Mouse (Mus musculus) midbrain, embryonic 10.5 days (tissue): ENCODE results near the gene Osbpl11. TPM values are rescaled to one million over a fixed set of nuclear protein-coding genes. Genes with fewer than 3 reads are reported as not detected.

Experiments used
- DNase-seq: peaks from one replicate; pipeline ENCODE4 v3.0.0-alpha.2; 2017; ENCODE audit warnings: low spot score
- H3K27ac ChIP-seq: fragments of 300-500 bp; sonication (generic); replicated peaks from 2 replicates; pipeline ENCODE4 v1.5.1; 2016; ENCODE audit warnings: mild to moderate bottlenecking
- H3K27me3 ChIP-seq: fragments of 300-500 bp; sonication (generic); 2 replicates; pipeline ENCODE4 v1.6.1; 2016; ENCODE audit warnings: low read depth, mild to moderate bottlenecking; ENCODE audit not compliant: poor library complexity, severe bottlenecking
- H3K36me3 ChIP-seq: fragments of 300-500 bp; sonication (generic); 2 replicates; pipeline ENCODE4 v1.6.1; 2016; ENCODE audit warnings: mild to moderate bottlenecking, moderate library complexity
- H3K4me1 ChIP-seq: fragments of 300-500 bp; sonication (generic); 2 replicates; pipeline ENCODE4 v1.6.1; 2016
- H3K4me3 ChIP-seq: fragments of 300-500 bp; sonication (generic); 2 replicates; pipeline ENCODE4 v1.5.1; 2016; ENCODE audit warnings: mild to moderate bottlenecking, moderate library complexity
- H3K9me3 ChIP-seq: fragments of 300-500 bp; sonication (generic); replicated peaks from 2 replicates; pipeline ENCODE4 v1.6.1; 2016; ENCODE audit warnings: mild to moderate bottlenecking
- WGBS: fragments of 180-500 bp; shearing (Covaris S2); methylation state at CpG from one replicate; pipeline ENCODE4 v1.1.7; 2016; 5-methylcytosine and 5-hydroxymethylcytosine counted together
- polyA plus RNA-seq: library from polyadenylated mRNA; unstranded; fragments of >200 nt; fragmentation: Nextera tagmentation; extraction: Ambion mirVana; gene quantifications from 2 replicates; pipeline ENCODE4 v1.2.1, GENCODE M21; 2016

Gene Osbpl11
- polyA plus RNA-seq, 1 experiment from 2014 or later: 23.3 TPM

- Histone ChIP-seq H3K27me3 (no peaks in the 10 kb centered on the region), H3K27ac (no peak overlapping the region), H3K4me1 (peaks cover 13% of the 10 kb centered on the region), H3K36me3 (peaks cover 6% of the 10 kb centered on the region), H3K9me3 (no peaks in the 10 kb centered on the region), H3K4me3 (no peak overlapping the region)
- 84% methylated on average over 7 of the region's 7 CpGs for WGBS
- DNase-seq: no peak
These were observed 70.7 kb downstream of the Osbpl11 start for GRCm38 (mm10) chr16:33255601-33256000.

GRCm38 (mm10) chr16:33258530-33258929, 73.7 kb downstream of the Osbpl11 start:
- Histone ChIP-seq H3K27ac (no peak overlapping the region), H3K27me3 (no peaks in the 10 kb centered on the region), H3K36me3 (peaks cover 3% of the 10 kb centered on the region; the same call in 1 of the 2 replicates), H3K4me3 (no peak overlapping the region), H3K9me3 (no peaks in the 10 kb centered on the region), H3K4me1 (no peaks in the 10 kb centered on the region)
- WGBS: 93% methylated on average over 2 of the region's 2 CpGs
- no peak for DNase-seq

DNA sequence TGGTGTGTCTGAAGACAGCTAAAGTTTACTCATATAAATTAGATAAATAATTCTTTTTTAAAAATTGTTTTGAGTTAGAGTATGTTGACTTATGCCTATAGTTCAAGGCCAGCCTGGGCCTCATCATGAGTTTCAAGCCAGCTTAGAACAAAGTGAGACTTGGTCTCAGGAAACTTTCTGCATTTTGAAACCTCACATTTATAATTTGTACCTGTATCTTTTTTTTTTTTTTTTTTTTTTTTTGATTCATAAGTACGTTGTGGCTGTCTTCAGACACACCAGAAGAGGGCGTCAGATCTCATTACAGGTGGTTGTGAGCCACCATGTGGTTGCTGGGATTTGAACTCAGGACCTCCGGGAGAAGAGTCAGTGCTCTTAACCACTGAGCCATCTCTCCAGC, 75.0 kb downstream of the Osbpl11 start:
- Histone ChIP-seq H3K4me3 (no peak overlapping the region), H3K27me3 (no peaks in the 10 kb centered on the region), H3K36me3 (peaks cover 15% of the 10 kb centered on the region), H3K4me1 (no peaks in the 10 kb centered on the region), H3K27ac (no peak overlapping the region), H3K9me3 (no peaks in the 10 kb centered on the region)
- 82% methylated on average over 3 of the region's 3 CpGs for WGBS
- DNase-seq: no peak

GRCm38 (mm10) chr16:33260825-33261224, 76.0 kb downstream of the Osbpl11 start:
- H3K27me3 ChIP-seq: no peaks in the 10 kb centered on the region
- H3K4me3 ChIP-seq: no peak overlapping the region
- no peaks in the 10 kb centered on the region for H3K9me3 ChIP-seq
- H3K4me1 ChIP-seq: no peaks in the 10 kb centered on the region
- H3K27ac ChIP-seq: no peak overlapping the region
- H3K36me3 ChIP-seq: peaks cover 25% of the 10 kb centered on the region
- no peak for DNase-seq
- 95% methylated on average over 8 of the region's 8 CpGs for WGBS

- no peak overlapping the region for H3K27ac ChIP-seq
- DNase-seq: no peak
- H3K4me1 ChIP-seq: no peaks in the 10 kb centered on the region
- peaks cover 33% of the 10 kb centered on the region for H3K36me3 ChIP-seq
- 86% methylated on average over 2 of the region's 2 CpGs for WGBS
- H3K9me3 ChIP-seq: no peaks in the 10 kb centered on the region
- H3K27me3 ChIP-seq: no peaks in the 10 kb centered on the region
- no peak overlapping the region for H3K4me3 ChIP-seq
These were observed 76.8 kb downstream of the Osbpl11 start for GRCm38 (mm10) chr16:33261584-33262061.

DNA sequence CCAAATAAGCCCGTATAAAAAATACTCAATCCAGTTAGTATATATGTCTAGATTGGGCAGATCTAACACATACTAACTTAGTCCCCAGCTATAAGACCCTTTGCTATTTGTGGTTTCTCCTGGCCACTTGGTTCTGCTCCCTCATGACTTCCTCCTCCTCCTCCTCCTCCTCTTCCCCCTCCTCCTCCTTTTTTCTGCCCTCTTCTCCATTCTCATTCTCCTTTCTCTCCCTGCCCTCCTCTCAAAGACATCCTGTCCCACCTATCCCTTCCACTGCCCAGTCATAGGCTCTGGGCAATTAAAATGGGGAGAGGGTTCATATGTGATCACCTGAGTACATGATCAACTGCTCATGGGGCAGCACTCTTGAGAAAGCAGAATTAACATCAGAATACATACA, 77.2 kb downstream of the Osbpl11 start:
- 91% methylated on average over 1 of the region's 1 CpGs for WGBS
- H3K36me3 ChIP-seq: peaks cover 38% of the 10 kb centered on the region
- H3K4me1 ChIP-seq: no peaks in the 10 kb centered on the region
- H3K27me3 ChIP-seq: no peaks in the 10 kb centered on the region
- no peaks in the 10 kb centered on the region for H3K9me3 ChIP-seq
- no peak overlapping the region for H3K27ac ChIP-seq
- no peak overlapping the region for H3K4me3 ChIP-seq
- DNase-seq: no peak

DNA sequence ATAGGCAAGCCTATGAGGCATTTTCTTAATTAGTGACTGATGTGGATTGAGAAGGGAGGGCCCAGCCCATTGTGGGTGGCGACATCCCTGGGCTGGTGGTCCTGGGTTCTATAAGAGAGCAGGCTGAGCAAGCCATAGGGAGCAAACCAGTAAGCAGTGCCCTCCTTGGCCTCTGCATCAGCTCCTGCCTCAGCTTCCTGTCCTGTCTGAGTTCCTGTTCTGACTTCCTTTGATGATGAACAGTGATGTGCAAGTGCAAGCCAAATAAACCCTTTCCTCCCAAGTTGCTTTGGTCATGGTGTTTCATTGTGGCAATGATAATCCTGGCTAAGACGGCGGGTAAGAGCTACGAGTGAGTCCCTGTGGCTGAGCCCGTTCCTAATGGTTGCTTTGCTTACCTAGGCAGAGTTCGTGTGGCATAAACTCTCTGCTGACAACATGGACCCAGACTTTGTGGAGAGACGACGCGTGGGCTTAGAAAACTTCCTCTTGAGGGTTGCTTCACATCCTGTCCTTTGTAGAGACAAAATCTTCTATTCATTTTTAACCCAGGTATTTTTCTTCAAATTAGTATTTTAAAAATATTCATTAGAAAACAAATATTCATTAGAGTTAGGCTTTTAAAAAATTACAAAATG, 82.9 kb downstream of the Osbpl11 start:
- H3K27me3 ChIP-seq: no peaks in the 10 kb centered on the region
- H3K36me3 ChIP-seq: peaks cover 86% of the 10 kb centered on the region
- WGBS: 93% methylated on average over 9 of the region's 9 CpGs

DNA sequence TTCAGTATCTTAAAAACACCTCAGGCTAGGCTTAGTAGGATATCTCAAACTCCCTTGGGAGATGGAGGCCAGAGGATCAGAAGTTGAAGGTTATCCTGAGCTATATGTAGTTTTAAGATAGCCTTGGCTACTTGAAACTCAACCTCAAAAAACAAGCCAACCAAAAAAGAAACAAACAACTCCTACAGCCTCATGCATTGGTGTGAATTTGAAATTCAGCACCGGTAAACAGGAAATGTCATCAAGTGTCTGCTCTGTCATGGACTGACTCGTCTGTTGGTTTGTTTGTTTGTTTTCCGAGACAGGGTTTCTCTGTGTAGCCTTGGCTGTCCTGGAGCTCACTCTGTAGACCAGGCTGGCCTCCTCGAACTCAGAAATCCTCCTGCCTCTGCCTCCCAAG, 87.0 kb downstream of the Osbpl11 start:
- no peak overlapping the region for H3K27ac ChIP-seq
- 96% methylated on average over 4 of the region's 4 CpGs for WGBS

More for the DNA sequence above, 82.9 kb downstream of the Osbpl11 start:
- H3K4me3 ChIP-seq: no peak overlapping the region
- no peak for DNase-seq
- no peaks in the 10 kb centered on the region for H3K9me3 ChIP-seq
- no peaks in the 10 kb centered on the region for H3K4me1 ChIP-seq
- no peak overlapping the region for H3K27ac ChIP-seq

GRCm38 (mm10) chr16:33283079-33283478, 98.2 kb downstream of the Osbpl11 start:
- Histone ChIP-seq H3K36me3 (peaks cover 88% of the 10 kb centered on the region), H3K9me3 (no peaks in the 10 kb centered on the region), H3K4me3 (no peak overlapping the region), H3K27me3 (no peaks in the 10 kb centered on the region), H3K27ac (no peak overlapping the region), H3K4me1 (no peaks in the 10 kb centered on the region)
- no peak for DNase-seq
- 98% methylated on average over 1 of the region's 1 CpGs for WGBS

More for the DNA sequence above, 87.0 kb downstream of the Osbpl11 start:
- Histone ChIP-seq H3K27me3 (no peaks in the 10 kb centered on the region), H3K4me1 (no peaks in the 10 kb centered on the region), H3K4me3 (no peak overlapping the region), H3K36me3 (peaks cover 78% of the 10 kb centered on the region), H3K9me3 (no peaks in the 10 kb centered on the region)
- DNase-seq: no peak

DNA sequence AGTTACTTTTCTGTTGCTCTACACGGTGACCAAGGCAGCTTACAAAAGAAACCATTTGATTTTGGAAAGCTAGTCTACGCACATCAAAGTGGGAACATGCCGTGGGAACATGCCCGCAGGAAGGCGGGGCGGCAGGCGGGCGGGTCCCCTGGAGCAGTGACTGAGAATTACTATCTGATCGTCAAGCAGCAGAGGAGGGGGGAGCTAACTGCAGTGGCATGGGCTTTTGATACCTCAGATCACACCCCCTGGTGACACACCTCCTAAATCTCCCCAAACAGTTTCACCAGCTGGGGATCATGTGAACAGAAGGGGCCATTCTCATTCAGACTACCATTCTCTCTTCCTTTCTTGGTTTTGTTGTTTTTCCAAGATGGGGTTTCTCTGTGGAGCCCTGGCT, 103.7 kb downstream of the Osbpl11 start:
- peaks cover 97% of the 10 kb centered on the region for H3K36me3 ChIP-seq
- 87% methylated on average over 9 of the region's 9 CpGs for WGBS
- no peaks in the 10 kb centered on the region for H3K4me1 ChIP-seq
- peaks cover 12% of the 10 kb centered on the region for H3K9me3 ChIP-seq
- no peak for DNase-seq
- no peaks in the 10 kb centered on the region for H3K27me3 ChIP-seq
- H3K4me3 ChIP-seq: no peak overlapping the region
- no peak overlapping the region for H3K27ac ChIP-seq

DNA sequence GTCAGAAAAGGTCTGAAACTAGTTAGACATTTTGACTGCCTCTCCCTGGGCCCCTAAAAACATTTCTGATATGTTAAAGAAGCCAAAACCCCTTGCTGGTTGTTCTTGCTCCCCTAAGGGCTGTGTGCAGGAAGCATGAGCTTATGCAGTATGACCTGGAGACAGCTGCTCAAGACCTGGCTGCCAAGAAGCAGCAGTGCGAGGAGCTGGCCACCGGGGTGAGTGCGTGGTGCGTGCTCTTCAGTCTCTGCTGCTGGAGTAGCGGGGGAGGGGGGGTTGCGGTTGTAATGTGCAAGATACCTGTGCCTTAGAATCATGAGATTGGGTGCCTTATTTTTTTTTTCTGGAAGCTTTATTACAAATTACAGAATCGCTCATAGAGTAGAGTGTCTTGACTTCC, 105.1 kb downstream of the Osbpl11 start:
- WGBS: 87% methylated on average over 7 of the region's 7 CpGs
- no peaks in the 10 kb centered on the region for H3K27me3 ChIP-seq
- no peak overlapping the region for H3K4me3 ChIP-seq
- DNase-seq: no peak
- no peaks in the 10 kb centered on the region for H3K4me1 ChIP-seq
- H3K9me3 ChIP-seq: peaks cover 12% of the 10 kb centered on the region
- H3K36me3 ChIP-seq: peaks cover 100% of the 10 kb centered on the region
- no peak overlapping the region for H3K27ac ChIP-seq

- Histone ChIP-seq H3K27me3 (no peaks in the 10 kb centered on the region), H3K4me1 (no peaks in the 10 kb centered on the region), H3K27ac (no peak overlapping the region), H3K4me3 (no peak overlapping the region), H3K36me3 (peaks cover 100% of the 10 kb centered on the region), H3K9me3 (peaks cover 12% of the 10 kb centered on the region)
- 97% methylated on average over 7 of the region's 7 CpGs for WGBS
- no peak for DNase-seq
These were observed 107.4 kb downstream of the Osbpl11 start for GRCm38 (mm10) chr16:33292241-33292640.
